Mouse (Mus musculus) left cerebral cortex, adult 8-10 months (tissue): Measurements from ENCODE around the gene Gm13212. TPM values are rescaled to one million over a fixed set of nuclear protein-coding genes. Genes with fewer than 3 reads are reported as not detected.
"Not testable (repeated sequence)": the region's sequence is repeated elsewhere in the genome, so short reads cannot be mapped to it uniquely, and the experiment has no call there.

Experiments used
- DNase-seq, 2 experiments: peaks; one replicate each; pipeline ENCODE4 v3.0.0; 2022; ENCODE audit warnings: low spot score in 2 of 2
- total RNA-seq, 4 experiments: library from RNA; stranded (reverse); gene quantifications; 2 replicates each; pipeline ENCODE4 v1.2.4; 2022

Gm13212 gene
- under 1 TPM; 0.21 to 0.48 (median 0.40) TPM for total RNA-seq

DNA sequence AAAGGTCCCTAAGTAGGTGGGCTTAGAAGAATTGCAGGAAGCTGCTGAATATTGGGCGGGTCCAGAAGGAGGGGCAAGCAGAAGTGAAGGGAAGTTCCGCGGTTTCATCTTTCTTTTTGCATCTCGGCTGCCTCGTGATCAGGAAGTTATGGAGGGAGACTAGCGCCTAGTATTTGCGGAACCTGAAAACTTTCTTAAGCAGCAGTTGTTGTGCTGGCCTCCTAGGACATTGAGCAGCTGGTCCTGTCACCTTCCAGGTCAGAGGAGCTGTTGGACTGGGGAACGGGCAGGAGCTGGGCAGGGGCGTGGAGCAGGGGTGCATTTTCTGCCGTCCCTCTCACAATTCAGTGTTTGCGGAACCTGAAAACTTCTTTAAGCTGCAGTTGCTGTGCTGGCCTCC, at the start of gene Gm13212:
TSS of gene Gm13212 (plus strand) at position 89 of the 400 bp plus-strand sequence.
- DNase-seq: not testable (repeated sequence)

DNA sequence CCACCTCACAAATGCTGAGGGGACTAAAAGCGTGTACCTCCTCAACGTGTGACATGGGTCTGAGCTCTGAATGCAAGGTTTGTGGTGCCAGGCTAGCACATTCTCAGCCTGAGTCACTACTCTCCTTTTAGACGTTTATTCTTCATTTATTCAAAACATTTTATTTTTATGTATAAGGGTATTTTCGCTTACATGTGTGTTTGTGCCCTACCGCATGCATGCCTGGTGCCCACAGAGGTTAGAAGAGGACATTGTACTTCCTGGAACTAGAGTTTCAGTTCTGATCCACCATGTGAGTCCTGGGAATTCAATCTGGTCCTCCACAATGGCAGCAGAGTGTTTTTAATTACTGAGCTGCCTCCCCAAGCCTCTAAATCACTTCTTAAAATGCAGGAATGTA, 41.1 kb upstream of the Gm13212 start:
- not testable (repeated sequence) for DNase-seq

DNA sequence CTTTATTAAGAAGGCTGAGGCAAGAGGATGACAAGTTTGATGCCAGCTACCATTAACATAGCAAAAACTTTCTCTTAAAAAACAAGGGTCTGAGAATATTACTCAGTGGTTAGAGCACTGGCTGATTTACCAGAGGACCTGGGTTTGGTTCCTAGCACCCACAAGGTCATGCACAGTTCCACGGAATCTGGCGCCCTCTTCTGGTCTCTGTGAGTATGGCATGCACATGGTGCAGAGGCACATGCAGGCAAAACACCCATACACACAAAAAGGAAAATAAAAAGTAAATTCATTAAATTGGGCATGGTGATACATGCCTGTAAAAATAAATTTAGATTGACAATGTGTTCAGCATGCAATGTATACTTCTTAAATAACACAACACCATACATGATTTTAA, 39.9 kb upstream of the Gm13212 start:
- DNase-seq: not testable (repeated sequence)

DNA sequence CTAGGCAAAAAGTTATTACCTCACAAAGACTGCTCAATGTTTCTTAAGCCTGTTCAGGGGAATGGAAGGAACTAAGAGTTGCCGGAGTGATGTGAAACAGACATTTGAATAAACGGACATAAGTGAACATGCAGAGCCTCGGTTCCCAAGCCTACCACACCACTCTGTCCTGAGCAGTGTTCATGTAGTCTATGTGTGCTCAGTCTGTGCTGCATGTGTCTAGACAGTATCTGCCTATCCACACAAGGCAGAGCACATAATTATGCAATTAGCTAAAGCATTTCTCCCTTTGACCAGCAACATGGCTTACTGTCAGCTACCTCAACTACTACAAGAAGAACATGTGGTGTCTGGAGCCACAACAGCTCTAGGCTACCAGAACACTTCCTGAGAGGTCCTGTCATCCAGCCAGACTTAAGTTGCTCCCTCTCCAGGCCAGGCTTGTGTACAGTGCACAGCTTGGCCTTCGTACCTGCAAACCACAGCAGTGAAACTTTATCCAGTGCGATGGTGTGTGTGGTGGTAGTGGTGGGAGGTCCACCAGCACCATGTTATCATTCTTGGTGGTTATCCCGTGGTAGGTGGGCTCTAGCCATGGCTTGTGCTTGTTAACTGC, 39.1 kb upstream of the Gm13212 start:
- DNase-seq: not testable (repeated sequence)

DNA sequence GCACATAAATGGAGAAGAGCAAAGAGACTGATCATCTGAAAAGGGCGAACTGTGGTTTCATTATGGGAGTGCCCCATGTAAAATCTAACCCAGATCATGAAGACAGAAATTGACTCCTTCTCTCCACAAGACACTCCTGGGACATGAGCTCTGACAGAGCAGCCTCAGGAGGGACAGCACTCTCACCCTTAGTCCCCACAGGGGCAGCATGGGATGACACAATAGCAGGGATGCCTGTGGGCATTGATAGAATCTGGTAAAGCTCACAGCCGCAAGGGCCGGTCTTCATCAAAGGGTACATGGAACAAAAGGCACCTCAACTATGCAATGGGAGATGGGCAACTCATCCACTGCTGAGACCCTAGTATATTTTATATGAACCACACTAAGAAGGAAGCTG, 38.5 kb upstream of the Gm13212 start:
- not testable (repeated sequence) for DNase-seq

DNA sequence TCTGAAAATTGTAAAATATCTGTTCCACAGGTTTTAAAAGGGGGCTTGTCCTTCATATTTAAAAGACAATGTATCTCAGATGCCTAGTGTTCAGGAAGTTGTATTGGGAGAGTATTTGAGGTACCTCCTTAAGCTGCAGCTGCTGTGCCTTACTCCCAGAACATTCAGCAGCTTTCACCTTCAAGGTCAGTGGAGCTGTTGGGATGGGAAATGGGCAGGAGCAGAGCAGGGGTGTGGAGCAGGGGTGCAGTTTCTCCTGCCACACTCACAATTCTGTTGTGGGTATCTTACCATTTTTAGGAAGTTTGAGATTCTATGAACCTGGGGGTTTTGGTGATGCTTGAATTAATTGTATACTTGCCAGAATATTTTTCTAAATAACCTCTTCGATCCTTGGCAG, 28.3 kb upstream of the Gm13212 start:
- DNase-seq: no peak

DNA sequence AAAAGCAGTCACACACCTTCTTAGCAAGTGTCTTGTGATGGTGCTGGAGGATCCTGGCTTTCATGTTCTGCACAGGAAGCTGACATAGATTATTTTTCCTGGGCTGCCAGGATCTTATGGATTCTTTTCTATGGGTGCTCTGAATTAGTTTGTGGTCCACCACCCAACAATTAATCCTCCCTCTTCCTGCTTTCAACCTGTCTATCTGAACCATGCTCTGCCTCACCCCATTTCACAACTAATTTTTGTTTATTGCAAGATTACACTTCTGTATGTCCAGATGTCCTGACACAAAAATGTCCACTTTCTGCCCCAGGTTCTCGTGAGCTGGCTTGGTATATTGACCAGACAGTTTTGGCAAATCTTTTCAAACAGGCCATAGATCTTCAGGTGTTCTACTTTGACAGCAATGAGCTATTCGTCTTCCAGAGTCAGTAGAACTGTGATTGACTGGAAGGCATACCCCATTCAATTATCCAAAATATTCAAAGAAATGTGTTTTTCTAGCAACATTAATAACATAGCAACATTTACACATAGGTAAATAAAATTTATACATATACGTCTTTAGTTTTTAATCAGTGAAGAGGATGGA, 25.4 kb upstream of the Gm13212 start:
- no peak for DNase-seq

DNA sequence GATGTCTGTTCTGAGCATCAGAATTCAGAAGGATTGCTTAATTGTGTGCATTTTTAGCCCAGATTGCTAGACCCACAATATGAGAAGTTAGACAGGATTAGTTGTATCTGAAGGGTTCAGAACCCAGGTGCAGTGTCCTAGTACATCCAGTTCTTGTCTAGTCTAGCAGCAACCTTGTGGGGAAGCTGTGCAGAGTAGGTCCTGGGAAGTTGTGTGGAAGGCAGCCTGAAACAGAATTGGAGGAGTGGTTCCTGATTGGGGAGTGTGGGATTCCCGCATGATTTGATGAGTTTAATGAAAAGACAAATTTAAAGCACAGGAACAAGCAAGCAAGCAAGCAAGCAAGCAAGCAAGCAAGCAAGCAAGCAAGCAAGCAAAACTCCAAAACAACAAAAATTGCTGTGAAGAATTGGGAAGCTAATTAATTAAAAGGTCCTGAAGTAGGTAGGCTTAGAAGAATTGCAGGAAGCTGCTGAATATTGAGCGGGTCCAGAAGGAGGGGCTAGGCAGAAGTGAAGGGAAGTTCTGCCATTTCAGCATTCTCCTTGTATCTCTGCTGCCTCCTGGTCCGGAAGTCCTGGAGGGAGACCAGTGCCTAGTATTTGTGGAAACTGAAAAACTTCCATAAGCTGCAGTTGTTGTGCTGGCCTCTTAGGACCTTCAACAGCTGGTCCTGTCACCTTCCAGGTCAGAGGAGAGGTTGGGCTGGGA, 20.7 kb upstream of the Gm13212 start:
- DNase-seq: no peak

DNA sequence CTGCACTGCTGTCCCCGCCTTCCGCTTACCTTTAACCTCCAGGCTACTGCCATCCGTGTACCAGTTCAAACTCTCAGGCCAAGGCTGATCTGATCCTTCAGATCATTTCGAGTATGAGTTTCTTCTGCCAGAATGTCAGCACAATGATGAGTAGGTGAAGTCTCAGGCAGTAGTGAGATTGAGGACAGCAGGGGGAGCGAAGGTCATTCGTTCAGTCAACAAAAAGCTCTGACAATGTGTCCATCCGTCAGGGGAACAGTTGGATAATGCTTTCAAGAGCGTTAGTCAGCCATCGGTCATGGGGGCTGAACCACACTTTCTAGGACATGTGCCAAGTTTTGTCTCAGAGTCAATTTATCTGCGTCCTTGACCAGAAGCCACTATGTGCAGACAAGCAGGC, 14.5 kb upstream of the Gm13212 start:
- not testable (repeated sequence) for DNase-seq

DNA sequence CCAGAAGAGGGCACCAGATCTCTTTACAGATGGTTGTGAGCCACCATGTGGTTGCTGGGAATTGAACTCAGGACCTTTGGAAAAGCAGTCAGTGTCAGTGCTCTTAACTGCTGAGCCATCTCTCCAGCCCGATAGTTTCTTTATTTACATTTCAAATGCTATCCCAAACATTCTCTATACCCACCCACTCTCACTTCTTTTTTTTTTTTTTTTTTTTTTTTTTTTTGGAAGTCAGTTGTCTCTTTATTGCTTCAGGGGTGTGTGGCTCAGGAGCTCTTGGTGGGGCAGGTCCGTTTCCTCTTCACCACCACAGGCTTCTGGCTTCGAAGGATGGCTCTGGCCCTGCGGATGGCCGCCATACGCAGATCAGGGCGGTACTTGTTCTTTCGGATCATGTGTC, 8.3 kb upstream of the Gm13212 start:
- not testable (repeated sequence) for DNase-seq

DNA sequence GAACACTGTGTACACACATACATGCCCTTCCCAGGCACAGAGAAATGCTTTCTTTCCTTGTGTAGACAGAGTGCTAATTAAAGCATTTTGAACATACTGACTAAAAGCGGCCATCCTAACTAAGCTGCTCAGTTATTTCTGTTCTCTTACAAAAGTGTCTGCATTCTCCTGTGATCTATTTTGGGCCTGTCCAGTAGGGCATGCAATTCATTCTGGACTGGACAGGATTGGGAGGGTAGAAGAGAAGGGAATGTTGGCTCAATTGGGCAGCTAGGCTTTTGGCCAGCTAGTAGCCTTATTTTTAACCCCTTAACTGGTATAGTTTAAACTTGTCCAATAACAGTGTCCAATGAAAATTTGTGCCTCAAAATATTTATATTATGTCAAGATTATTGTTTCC, 4.6 kb upstream of the Gm13212 start:
- DNase-seq: not testable (repeated sequence)

DNA sequence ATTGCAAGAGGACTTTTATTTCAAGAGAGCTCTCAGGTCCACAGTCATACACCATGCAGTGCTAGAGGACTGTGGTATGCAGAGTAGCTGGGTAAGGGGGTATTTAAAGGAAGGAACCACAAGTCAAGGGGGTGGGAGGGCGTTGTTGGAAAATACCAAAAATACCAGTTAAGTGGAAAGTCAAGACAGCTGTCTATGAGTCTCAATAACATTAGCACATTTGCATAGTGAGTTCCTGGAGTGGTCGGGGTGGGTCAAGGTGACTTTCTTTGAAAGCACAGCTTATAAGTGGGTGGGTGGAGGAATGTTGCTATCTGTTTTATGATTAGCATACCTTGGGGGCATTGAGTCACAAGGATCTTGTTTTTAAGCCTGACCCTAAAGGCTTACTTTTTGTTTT, 1.1 kb downstream of the Gm13212 start:
- DNase-seq: not testable (repeated sequence)

DNA sequence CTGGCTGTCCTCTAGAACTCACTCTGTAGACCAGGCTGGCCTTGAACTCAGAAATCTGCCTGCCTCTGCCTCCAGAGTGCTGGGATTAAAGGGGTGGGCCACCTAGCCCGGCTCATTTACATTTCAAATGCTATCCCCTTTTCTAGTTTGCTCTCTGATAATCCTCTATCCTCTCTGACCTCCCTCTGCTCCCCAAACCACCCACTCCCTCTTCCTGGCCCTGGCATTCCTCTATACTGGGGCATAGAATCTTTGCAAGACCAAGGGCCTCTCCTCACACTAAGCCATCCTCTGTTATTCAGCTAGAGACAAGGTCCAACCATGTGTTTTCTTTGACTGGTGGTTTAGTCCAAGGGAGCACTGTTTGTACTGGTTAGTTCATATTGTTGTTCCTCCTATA, 9.2 kb downstream of the Gm13212 start:
- DNase-seq: not testable (repeated sequence)

DNA sequence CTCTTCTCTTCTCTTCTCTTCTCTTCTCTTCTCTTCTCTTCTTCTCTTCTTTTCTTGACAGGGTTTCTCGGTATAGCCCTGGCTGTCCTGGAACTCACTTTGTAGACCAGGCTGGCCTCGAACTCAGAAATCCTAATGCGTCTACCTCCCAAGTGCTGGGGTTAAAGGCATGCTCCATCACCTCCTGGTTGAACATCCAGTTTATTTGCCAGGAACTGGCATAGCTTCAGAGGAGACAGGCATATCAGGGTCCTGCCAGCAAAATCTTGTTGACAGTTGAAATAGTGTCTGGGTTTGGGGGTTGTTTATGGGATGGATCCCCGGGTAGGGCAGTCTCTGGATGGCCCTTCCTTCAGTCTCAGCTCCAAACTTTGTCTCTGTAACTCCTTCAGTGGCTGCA, 9.8 kb downstream of the Gm13212 start:
- DNase-seq: not testable (repeated sequence)

DNA sequence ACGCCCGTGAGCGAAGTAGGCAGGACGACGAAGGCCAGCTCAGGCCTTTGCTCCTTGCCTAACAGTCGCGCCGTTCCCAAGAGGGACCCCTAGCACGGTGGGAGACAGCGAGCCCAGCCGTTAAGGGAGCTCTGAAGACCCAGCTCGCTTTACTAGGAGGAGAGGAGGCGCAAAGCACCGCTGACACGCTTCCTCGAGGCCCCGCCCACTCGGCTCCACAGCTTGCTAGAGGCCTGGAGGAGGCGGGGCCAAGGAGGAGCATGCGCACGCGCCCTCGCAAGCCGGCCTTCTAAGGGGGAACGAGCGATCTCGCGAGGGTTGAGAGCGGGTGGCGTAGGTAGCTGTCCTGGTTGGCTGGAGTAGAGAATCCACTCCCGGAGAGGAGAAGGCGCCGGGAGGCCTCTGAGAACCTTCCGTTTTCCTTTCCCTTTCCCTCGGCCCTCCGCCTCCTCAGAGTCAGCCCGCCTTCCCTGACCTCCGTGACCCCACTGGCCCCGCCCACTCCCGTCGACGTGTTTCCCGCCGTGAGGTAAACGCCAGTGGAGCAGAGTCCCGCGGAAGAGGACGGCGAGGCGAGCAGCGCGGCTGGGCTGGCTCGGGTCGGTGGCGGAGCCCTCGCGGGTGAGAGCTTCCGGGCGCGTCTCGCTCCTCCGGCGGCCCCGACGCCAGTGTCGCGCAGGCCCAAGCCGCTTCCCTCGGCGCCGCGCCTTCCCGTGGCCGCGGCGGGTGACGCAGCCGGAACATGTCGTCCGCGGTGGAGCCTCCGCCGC, 55.6 kb downstream of the Gm13212 start:
- DNase-seq: not testable (repeated sequence)

DNA sequence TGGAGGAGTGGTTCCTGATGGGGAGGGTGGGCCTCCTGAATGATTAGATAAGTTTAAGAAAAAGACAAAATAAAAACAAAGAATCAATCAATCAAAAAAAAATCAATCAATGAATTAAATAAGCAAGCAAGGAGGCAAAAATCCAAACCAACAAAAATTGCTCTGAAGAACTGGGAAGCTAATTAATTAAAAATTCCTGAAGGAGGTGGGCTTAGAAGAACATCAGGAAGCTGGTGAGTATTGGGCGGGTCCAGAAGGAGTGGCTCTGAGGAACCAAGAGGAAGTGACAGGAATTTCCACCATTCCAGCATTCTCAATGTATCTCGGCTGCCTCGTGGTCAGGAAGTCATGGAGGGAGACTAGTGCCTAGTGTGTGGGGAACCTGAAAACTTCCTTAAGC, 85.4 kb downstream of the Gm13212 start, which contains the start of gene Zfp980:
TSS of gene Zfp980 (plus strand) at position 301 of the 400 bp plus-strand sequence.
- not testable (repeated sequence) for DNase-seq

DNA sequence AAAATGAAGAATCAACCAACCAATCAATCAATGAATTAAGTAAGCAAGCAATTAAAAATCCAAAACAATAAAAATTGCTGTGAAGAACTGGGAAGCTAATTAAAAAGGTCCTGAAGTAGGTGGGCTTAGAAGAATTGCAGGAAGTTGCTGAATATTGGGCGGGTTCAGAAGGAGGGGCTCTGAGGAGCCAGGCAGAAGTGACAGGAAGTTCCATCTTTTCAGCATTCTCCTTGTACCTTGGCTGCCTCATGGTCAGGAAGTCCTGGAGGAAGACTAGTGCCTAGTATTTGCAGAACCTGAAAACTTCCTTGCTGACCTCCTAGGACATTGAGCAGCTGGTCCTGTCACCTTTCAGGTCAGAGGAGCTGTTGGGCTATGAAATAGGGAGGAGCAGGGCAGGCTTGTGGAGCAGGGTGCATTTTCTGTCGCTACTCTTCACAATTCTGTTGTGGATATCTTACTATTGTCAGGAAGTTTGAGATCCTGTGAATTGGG, 89.4 kb downstream of the Gm13212 start:
- DNase-seq: not testable (repeated sequence)
